Mouse (Mus musculus): ENCODE measurements around the gene Ces1c. TPM values are rescaled to one million over a fixed set of nuclear protein-coding genes. Genes with fewer than 3 reads are reported as not detected.

Gene Ces1c
- total RNA-seq, 2 experiments from 2014 or later = not detected

- peak; percentile 11 to 47 for DNase-seq (ENCODE audit: extremely low spot score in 1 of 2, low spot score in 2 of 2)
Observed at GRCm38 (mm10) chr8:93059185-93059584, 71.9 kb downstream of the Ces1c start.

GRCm38 (mm10) chr8:93055238-93055637, 75.8 kb downstream of the Ces1c start:
- intact Hi-C loops (cut with DNase I) = no loop called here
- no peak for DNase-seq (ENCODE audit: extremely low spot score in 1 of 2, low spot score in 2 of 2)

More at GRCm38 (mm10) chr8:93059185-93059584, 71.9 kb downstream of the Ces1c start:
- intact Hi-C loops (cut with DNase I) = loop anchor here (2.0 kb wide), 1 partner anchor 372 kb away; no protein-coding TSS in a partner anchor

Other genes with a start within 250 kb of the Ces1c start
- 1 to 10 TPM; 1.1 to 1.7 TPM for gene Capns2, start 229.9 kb downstream of the Ces1c start, total RNA-seq (2021)
- under 1 TPM; 0.26 to 0.28 TPM for gene Slc6a2, start 171.2 kb downstream of the Ces1c start, total RNA-seq (2021)
- gene Ces1a, start 83.1 kb downstream of the Ces1c start, total RNA-seq (2021) = under 1 TPM; 0.21 to 0.28 TPM
- gene Ces1b, start 51.3 kb downstream of the Ces1c start, total RNA-seq (2021) = not detected
- gene Ces1d, start 66.6 kb upstream of the Ces1c start, total RNA-seq (2021) = not detected
- not detected for gene Ces1e, start 98.3 kb upstream of the Ces1c start, total RNA-seq (2021)
- gene Ces1f, start 148.5 kb upstream of the Ces1c start, total RNA-seq (2021) = not detected
- gene Ces1g, start 206.0 kb upstream of the Ces1c start, total RNA-seq (2021) = not detected
- not detected for gene Ces1h, start 248.4 kb upstream of the Ces1c start, total RNA-seq (2021)